Mouse (Mus musculus): ENCODE measurements at regions not wholly inside any gene's neighbourhood (a gene's known extent, or its start where the extent isn't known, plus 50 kb on each side); places are given as distances from the start of the nearest gene placed in this dataset.

DNA sequence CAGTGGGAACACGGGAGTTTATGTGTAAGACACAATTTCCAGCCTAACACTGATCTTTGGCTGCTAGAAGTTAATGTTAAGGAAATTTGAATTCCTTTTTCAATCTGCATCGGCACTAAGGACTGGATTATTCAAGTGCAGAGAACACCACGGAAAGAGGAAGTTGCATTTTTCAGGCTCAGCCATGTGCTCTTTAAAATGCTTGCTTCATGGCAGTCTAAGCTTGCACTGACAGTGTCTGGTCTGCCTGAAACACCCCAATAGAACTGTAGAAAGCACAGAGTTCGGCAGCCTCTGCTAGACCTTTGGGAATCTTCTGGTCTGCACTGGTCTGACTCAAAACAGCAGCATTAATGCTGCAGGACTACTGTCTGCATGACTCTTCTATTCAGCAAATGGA is 348.8 kb downstream of the Tmem182 start:
- no peaks in the 10 kb centered on the region for H3K36me3 ChIP-seq (ENCODE audit: insufficient read depth, low read length)
- ATAC-seq (no peak), DNase-seq (ENCODE audit: low spot score) (no peak)
- no peak overlapping the region for H3K4me3 ChIP-seq (ENCODE audit: low read length)
- no peak overlapping the region for H3K9ac ChIP-seq (replicated peaks; ENCODE audit: low read length)
- H3K4me1 ChIP-seq (ENCODE audit: insufficient read depth, low read length) = no peaks in the 10 kb centered on the region
- H3K27me3 ChIP-seq (ENCODE audit: insufficient read depth, low read length) = no peaks in the 10 kb centered on the region
- H3K9me3 ChIP-seq (ENCODE audit: low read length) = no peaks in the 10 kb centered on the region
- TF ChIP-seq CTCF (IDR thresholded peaks at IDR 0.05; ENCODE audit: low read depth) = no peak
- 45% methylated on average over 4 of the region's 4 CpGs for WGBS
- no peak overlapping the region for H3K4me2 ChIP-seq (ENCODE audit: low read depth, low read length)
- no peak overlapping the region for H3K27ac ChIP-seq

DNA sequence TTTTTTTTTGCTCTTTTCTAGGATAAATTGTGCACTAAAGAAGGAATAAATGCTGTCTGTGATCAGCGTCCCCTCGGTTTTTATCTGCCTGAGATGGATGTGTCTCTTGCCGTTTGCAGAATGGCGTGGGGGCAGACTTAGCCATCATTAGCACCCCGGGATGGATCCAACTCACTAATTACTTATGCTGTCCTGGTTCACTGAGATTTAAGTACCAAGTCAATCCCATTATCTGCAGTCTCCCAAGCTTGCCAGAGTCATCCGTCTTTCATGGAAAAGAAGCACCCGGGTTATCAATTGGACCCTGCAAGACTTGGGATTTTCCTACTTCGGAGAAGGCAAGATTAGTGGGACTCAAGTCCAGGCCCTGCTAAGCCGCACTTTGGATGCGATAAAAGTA is 351.5 kb downstream of the Tmem182 start:
- 0 out of 2 replicates have a peak overlapping the region, but pooled peaks have one; percentile 49 for H3K4me2 ChIP-seq (ENCODE audit: low read depth, low read length)

DNA sequence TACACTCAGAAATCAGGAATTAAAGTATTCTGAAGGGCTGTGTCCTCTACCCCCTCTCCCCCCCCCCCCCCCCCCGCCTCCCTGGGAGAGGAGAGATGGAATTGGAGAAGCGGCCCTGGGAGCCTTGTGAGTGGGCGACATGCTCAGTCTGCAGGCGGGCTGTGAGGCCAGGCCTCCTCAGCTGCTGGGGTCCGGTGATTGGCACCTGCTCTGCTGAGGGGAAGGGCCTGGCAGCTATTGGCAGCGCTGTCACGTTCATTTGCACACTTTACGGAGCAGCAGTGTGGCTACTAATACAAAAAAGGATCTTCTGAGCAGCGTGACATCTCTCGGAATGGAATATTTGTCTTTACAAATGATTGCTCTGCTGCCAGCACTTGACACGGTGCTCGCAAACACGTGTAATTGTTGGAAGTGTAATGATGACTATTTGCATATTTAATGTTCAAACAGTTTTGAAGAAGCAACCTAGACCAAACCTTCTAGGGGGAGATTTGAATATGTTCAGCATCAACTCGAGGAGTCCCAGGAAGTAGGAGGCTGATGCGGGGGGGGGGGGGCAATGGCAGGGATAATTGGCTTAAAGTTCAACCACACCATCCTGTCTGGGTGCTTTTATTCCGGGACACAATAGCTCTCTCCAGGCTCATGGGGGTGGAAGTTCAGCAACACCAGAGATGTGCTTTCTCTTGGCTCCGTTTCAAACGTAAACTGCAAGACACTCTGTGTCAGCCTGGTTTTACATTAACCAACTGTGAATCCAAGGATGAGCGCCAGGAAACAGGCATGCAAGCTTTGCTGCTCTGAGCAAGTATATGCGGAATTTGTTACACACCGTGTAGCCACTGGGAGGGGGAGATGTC is 352.5 kb downstream of the Tmem182 start:
- peak overlapping the region; percentile 49 for H3K4me2 ChIP-seq (ENCODE audit: low read depth, low read length)
- H3K9me3 ChIP-seq (ENCODE audit: low read length) = no peaks in the 10 kb centered on the region
- H3K27me3 ChIP-seq (ENCODE audit: insufficient read depth, low read length) = no peaks in the 10 kb centered on the region
- ATAC-seq (peak; percentile 93), DNase-seq (ENCODE audit: low spot score) (peak; percentile 81)
- no peak overlapping the region for H3K9ac ChIP-seq (replicated peaks; ENCODE audit: low read length)
- H3K4me1 ChIP-seq (ENCODE audit: insufficient read depth, low read length) = no peaks in the 10 kb centered on the region
- H3K27ac ChIP-seq = no peak overlapping the region
- no peak for TF ChIP-seq CTCF (IDR thresholded peaks at IDR 0.05; ENCODE audit: low read depth)
- WGBS = 11% methylated on average over 18 of the region's 21 CpGs
- no peaks in the 10 kb centered on the region for H3K36me3 ChIP-seq (ENCODE audit: insufficient read depth, low read length)
- peak overlapping the region; percentile 15; the same call in 1 of the 2 replicates for H3K4me3 ChIP-seq (ENCODE audit: low read length)

More for the DNA sequence above, 351.5 kb downstream of the Tmem182 start:
- Histone ChIP-seq H3K27ac (no peak overlapping the region), H3K9me3 (ENCODE audit: low read length) (no peaks in the 10 kb centered on the region), H3K27me3 (ENCODE audit: insufficient read depth, low read length) (no peaks in the 10 kb centered on the region), H3K36me3 (ENCODE audit: insufficient read depth, low read length) (no peaks in the 10 kb centered on the region), H3K4me1 (ENCODE audit: insufficient read depth, low read length) (no peaks in the 10 kb centered on the region), H3K9ac (replicated peaks; ENCODE audit: low read length) (no peak overlapping the region), H3K4me3 (ENCODE audit: low read length) (no peak overlapping the region)
- TF ChIP-seq CTCF (IDR thresholded peaks at IDR 0.05; ENCODE audit: low read depth) = no peak
- ATAC-seq (no peak), DNase-seq (ENCODE audit: low spot score) (peak; percentile 27)
- 34% methylated on average over 10 of the region's 10 CpGs for WGBS

DNA sequence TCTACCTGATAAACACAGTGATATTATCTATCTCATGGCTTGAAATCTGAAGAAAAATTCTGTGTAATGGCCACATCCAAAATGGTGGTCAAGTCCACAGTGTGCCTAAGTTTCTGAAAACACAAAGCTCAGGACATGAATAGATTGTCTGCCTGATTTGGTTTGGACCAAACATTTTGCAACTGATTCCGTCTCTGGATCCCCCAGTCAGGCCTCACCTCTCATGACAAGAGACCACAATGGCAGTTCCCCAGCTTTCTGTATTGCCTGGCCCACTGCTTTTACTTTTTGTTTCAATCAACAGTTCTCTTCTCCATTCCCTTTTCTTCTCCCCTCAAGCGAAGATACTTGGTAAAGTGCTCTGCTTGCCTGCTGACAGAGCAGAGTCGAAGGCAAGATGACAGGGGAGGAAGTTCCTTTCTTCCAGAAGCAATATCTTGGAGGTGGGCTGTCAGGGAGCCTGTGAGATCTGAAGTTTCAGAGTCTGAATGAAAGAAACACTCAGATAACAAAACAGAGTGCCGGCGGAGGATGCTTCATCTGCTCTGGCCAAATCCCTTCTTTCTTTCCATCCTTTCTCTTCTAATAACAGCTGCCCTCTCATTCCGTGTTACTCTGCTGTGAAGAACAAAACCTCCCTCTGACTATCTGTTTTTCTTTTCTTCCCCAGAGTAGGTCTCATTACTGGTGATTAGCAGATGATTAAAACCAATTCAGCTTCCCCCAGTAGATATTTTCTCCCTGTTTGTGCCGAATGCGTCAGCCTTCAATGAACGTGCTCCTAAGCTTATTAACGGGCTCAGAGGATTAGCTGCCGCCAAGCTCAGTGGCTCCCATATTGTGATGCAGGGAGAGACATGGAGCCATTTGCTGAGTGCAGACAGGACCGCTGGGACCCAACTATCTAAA is 360.7 kb downstream of the Tmem182 start:
- Histone ChIP-seq H3K36me3 (ENCODE audit: insufficient read depth, low read length) (no peaks in the 10 kb centered on the region), H3K9me3 (ENCODE audit: low read length) (no peaks in the 10 kb centered on the region), H3K4me2 (ENCODE audit: low read depth, low read length) (no peak overlapping the region), H3K4me3 (ENCODE audit: low read length) (no peak overlapping the region), H3K4me1 (ENCODE audit: insufficient read depth, low read length) (no peaks in the 10 kb centered on the region), H3K9ac (replicated peaks; ENCODE audit: low read length) (no peak overlapping the region), H3K27me3 (ENCODE audit: insufficient read depth, low read length) (no peaks in the 10 kb centered on the region), H3K27ac (no peak overlapping the region)
- no peak for TF ChIP-seq CTCF (IDR thresholded peaks at IDR 0.05; ENCODE audit: low read depth)
- DNase-seq (ENCODE audit: low spot score) = peak; percentile 38
- WGBS = 25% methylated on average over 12 of the region's 12 CpGs
- peak; percentile 70; the same call in 1 of the 2 replicates for ATAC-seq

DNA sequence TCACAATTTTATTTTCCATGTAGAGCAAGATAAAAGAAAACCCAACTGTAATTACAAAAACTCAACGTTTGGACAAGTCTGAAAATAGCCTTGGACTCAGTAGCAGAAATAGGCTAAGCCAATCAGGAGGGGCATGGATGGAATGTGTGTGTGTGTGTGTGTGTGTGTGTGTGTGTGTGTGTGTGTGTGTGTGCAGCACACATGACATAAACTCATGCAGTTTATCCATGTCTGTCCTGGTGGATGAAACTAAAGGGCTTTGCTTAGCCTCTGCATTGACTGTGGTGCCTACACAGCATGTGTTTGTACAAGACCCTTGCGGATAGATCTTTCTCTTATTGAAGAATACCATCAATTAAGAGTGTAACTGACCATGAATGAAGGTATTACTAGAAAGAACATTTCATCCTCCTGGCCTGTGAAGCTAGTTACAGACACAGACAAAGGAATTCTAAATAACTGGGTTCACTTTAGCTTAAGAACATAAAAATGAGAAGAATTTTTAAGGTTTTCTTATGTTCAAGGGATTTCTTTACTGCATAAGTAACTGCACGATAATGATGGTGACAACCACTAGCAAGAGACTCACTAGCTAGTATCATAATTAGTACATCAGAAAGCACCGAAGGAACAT is 361.5 kb downstream of the Tmem182 start:
- Histone ChIP-seq H3K27me3 (ENCODE audit: insufficient read depth, low read length) (no peaks in the 10 kb centered on the region), H3K36me3 (ENCODE audit: insufficient read depth, low read length) (no peaks in the 10 kb centered on the region), H3K4me3 (ENCODE audit: low read length) (no peak overlapping the region), H3K9ac (replicated peaks; ENCODE audit: low read length) (no peak overlapping the region), H3K27ac (no peak overlapping the region), H3K4me2 (ENCODE audit: low read depth, low read length) (no peak overlapping the region), H3K9me3 (ENCODE audit: low read length) (no peaks in the 10 kb centered on the region), H3K4me1 (ENCODE audit: insufficient read depth, low read length) (no peaks in the 10 kb centered on the region)
- ATAC-seq = no peak
- 72% methylated on average over 4 of the region's 4 CpGs for WGBS
- no peak for TF ChIP-seq CTCF (IDR thresholded peaks at IDR 0.05; ENCODE audit: low read depth)
- no peak for DNase-seq (ENCODE audit: low spot score)

DNA sequence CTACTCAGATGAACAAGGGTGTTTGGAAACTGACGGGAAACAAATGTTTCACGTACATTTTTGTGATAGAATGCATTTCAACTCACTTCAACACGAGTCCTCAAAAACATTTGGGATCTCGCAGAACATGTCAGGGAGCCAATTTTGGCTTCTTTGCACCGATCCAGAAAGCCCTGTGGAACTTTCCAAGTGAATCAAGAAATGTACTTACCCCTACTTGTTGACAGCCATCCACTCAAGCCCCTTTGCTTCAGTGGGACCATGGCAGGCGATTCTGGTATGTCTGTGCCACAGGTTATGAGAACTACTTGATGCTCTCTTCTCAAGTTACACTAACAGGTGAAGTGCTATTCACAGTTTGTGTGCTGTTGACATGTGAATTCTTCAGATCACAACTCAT is 381.6 kb downstream of the Tmem182 start:
- Histone ChIP-seq H3K9me3 (ENCODE audit: low read length) (no peaks in the 10 kb centered on the region), H3K27ac (no peak overlapping the region), H3K9ac (replicated peaks; ENCODE audit: low read length) (no peak overlapping the region), H3K4me3 (ENCODE audit: low read length) (no peak overlapping the region), H3K4me1 (ENCODE audit: insufficient read depth, low read length) (no peaks in the 10 kb centered on the region), H3K36me3 (ENCODE audit: insufficient read depth, low read length) (no peaks in the 10 kb centered on the region), H3K27me3 (ENCODE audit: insufficient read depth, low read length) (no peaks in the 10 kb centered on the region), H3K4me2 (ENCODE audit: low read depth, low read length) (no peak overlapping the region)
- 86% methylated on average over 6 of the region's 6 CpGs for WGBS
- TF ChIP-seq CTCF (IDR thresholded peaks at IDR 0.05; ENCODE audit: low read depth) = no peak
- no peak for DNase-seq (ENCODE audit: low spot score)
- ATAC-seq = no peak

Measured in hindbrain, postnatal 0 days (tissue).